Mouse (Mus musculus): ENCODE measurements at regions not wholly inside any gene's neighbourhood (a gene's known extent, or its start where the extent isn't known, plus 50 kb on each side); places are given as distances from the start of the nearest gene placed in this dataset.

DNA sequence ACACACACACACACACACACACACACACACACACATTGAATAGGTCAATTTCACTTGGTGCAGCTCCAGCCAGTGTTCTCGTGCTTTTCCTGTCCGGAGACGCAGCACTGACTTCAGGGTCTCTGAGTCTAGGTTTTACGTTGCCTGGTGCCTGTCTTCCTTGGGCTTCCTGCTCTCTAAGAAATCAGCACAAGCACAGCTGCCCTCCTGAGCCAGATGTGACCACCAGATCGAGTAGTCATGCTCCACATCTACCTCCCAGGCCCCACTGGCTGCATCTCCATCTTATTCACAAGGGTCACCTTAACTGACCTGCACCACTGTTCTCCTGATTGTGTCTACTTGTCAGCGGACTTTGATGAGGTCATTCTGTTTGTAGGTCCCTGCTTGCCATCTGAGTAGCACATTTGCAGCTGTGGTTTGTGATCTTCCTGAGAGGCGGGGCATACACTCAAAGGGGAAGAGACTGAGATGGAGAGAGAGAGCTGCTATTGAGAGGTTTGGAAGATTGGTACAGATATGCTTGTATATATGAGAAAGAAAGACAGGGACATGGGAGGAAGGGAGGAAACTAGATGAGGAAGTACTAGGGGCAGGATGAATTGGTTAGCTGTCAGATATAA lies 118.8 kb upstream of the H2al1a start:
- no peak for DNase-seq

DNA sequence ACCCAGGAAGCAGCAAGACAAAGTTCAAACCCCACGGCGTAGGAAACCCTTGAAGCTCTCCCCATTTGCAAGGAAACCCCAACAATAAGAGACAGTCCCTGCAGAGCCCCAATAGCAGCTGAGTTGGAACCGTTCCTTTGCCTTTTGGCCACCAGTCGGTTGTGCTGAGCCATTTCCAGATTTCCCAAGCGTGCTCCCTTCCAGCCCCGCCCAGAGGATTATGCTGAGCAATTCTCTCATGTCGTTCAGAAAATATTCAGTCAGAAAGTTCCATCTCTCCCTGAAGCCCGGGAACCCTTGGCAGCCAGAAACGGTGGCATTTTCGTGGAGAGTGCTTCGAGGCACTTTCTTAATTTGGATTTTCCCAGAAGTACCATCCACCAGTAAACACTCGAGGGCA lies 117.2 kb upstream of the H2al1a start:
- DNase-seq = no peak

DNA sequence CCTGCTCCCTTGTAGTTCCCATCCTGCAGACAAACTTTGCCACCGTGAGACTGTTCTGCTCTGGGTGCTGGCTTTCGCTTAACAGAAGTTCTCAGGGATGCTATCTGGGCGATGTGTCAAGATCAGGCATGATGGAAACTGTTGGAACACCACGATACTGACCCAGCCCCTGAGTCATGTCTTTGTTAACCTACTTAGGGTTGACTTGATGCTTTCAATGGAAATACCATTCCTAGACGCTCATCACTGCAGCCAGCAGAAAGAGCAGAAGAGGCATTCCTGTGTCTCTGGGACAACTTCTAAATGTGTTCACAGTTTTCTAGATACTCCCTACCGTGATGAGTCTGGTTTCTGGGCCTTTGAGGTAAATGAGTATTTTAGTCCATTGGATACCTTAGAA lies 108.2 kb upstream of the H2al1a start:
- no peak for DNase-seq

DNA sequence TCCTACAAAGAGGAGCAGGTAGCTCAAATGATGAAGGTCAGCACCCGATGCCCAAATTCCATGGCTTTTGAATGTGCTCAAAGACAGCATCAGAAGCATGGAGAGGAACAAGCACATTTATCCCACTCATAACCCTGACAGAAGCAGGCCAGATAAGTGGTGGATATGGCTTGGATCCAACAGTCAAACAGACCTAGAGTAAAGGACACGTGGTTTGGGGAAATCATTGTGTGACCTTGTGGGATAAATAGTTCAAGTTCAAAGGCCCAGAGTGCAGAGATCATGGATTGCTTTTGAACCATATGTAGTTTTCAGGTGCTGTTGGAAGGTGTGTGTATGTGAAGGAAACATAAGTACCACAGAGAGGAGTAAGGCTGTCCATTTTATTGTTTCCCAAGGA lies 94.9 kb upstream of the H2al1a start:
- DNase-seq = no peak

DNA sequence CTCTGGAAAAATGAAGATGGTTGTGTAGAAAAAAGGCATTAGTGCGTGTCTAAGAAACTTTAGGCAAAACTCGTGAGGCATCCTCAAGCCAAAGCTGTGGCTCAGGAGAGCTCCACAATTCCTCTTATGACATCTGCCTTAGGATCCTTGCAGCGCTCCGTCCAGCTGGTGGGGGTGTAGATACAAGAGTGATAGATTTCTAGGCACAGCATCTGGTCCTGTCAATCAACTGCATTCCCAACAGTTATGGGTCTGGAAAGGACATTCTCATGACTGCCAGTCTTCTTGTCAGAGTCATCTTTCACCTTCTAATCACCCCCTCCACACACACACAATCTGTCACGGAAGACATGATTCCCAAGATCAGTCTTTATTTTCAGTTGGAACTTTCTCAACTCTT lies 89.2 kb upstream of the H2al1a start:
- DNase-seq = no peak

DNA sequence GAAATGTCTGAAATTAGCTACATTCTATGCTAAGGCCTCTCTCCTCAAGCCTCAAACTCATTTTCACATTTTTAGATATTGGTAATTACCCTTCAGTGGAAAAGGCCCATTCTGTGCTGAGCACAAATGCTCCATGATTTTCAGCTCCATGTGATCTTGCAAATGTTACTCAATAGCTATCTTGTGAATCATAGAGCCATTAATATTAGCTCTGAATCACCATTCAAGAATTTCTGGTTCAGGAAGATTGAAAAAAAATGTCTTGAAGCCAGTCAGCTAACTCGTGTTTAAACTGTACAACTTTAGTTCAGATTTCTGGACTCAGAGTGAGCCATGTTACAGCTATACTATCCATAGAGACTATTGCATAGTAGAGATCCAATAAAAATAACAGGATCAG lies 86.2 kb upstream of the H2al1a start:
- no peak for DNase-seq

DNA sequence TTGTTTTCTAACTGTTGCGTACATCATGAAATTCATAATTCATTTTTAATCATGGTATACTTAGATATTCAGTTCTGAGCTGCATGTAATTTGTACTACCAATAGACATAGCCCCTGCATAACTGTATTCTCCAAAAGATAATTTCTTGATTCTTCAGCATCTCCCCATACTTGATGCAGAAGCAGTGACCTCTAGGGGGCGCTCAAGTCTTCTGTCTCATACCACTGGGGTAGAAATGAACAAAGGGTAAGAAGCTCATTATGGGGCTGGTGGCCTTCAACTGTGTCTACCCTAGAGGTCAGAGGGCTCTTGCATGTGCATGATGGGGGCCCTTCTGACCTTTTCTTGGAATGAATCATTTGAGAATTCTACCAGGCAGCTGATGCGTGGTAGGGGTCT lies 85.6 kb upstream of the H2al1a start:
- DNase-seq = peak; percentile 32

DNA sequence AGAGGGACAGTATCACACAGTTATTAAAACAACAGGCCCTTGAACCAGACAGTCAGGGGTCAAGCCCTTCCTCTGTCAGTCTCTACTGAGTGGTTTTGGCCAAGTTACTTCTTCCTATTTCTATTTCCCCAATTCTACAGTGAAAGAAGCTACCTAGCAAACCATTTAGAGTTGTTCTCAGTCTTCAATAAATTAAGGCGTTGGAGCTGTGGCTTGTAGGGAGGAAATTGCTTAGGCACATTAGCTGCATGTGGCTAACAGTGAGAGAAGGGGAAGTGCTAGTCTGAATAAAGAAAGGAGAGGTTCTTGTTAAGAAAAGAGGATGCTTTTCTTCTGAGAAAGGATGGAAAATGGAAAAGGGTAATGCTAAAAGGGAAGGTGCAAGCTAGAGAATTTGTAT lies 60.0 kb upstream of the H2al1a start:
- DNase-seq = no peak

DNA sequence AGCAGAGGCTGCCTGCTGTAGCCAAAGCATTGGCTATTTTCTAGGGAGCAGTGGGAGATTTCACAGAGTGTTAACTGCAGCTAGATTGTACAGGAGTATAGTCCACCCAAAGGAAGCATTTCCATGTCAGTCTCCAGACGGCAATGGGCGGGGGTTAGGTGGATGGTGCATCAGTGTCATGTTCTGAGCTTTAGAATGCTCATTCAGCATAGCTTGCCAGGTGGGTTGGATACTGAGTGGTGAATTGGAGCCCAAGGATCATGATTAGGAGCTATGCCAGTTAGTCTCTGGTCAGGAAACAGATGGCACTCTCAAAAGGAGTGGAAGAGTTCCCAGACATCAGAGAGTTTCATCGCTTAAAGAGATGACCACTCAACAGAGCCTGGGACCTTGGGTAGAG lies 53.5 kb upstream of the H2al1a start:
- no peak for DNase-seq

Measured in kidney, adult 18-20 months (tissue).